Mouse (Mus musculus) ES-E14 (cell line): ENCODE measurements around the gene Wdr4. TPM values are rescaled to one million over a fixed set of nuclear protein-coding genes. Genes with fewer than 3 reads are reported as not detected.

Source experiments
- DNase-seq: peaks from one replicate; pipeline ENCODE4 v3.0.0-alpha.2; 2013; ENCODE audit warnings: low read depth, low spot score
- H3K27ac ChIP-seq: 2 replicates; pipeline ENCODE4 v1.5.1; 2012; ENCODE audit warnings: low read depth, mild to moderate bottlenecking, low read length, moderate library complexity, mixed read lengths; ENCODE audit not compliant: poor library complexity, insufficient read depth, severe bottlenecking
- H3K36me3 ChIP-seq: 2 replicates; pipeline ENCODE4 v1.6.1; 2012; ENCODE audit warnings: mild to moderate bottlenecking, low read length, moderate library complexity, mixed read lengths; ENCODE audit not compliant: control insufficient read depth, poor library complexity, insufficient read depth, severe bottlenecking
- H3K4me1 ChIP-seq, 2 experiments: fragments of 150-350 bp in 1 of 2; sonication (generic) in 1 of 2; 2 replicates each; pipeline ENCODE4 v1.6.1; 2012; ENCODE audit warnings: low read length in 2 of 2, mild to moderate bottlenecking in 1 of 2, mixed read lengths in 1 of 2; ENCODE audit not compliant: control insufficient read depth in 2 of 2, insufficient read depth in 2 of 2, poor library complexity in 1 of 2
- H3K4me3 ChIP-seq, 2 experiments: fragments of 150-350 bp in 1 of 2; sonication (generic) in 1 of 2; 2 replicates each; pipeline ENCODE4 v1.5.1; 2012; ENCODE audit warnings: low read length in 2 of 2, low read depth in 1 of 2, mild to moderate bottlenecking in 1 of 2, mixed read lengths in 1 of 2; ENCODE audit not compliant: insufficient read depth in 1 of 2, poor library complexity in 1 of 2, severe bottlenecking in 1 of 2
- H3K9ac ChIP-seq: 2 replicates; pipeline ENCODE4 v1.6.1; 2012; ENCODE audit warnings: low read depth, mild to moderate bottlenecking, low read length, mixed read lengths; ENCODE audit not compliant: poor library complexity, insufficient read depth, severe bottlenecking
- H3K9me3 ChIP-seq: fragments of 150-350 bp; sonication (generic); 2 replicates; pipeline ENCODE4 v1.6.1; 2012; ENCODE audit warnings: low read depth, mild to moderate bottlenecking, low read length; ENCODE audit not compliant: control insufficient read depth, insufficient read depth
- CHD2 ChIP-seq: IDR thresholded peaks from 2 replicates; pipeline ENCODE4 v1.6.1; 2014; ENCODE audit warnings: mild to moderate bottlenecking, low read depth, low read length, inconsistent platforms
- HCFC1 ChIP-seq: IDR thresholded peaks from 2 replicates; pipeline ENCODE4 v1.6.1; 2012; ENCODE audit warnings: low read length, inconsistent platforms, borderline replicate concordance; ENCODE audit not compliant: insufficient read depth
- MAFK ChIP-seq: IDR thresholded peaks from 2 replicates; pipeline ENCODE4 v1.6.1; 2014; ENCODE audit warnings: mild to moderate bottlenecking, low read depth, low read length, inconsistent platforms; ENCODE audit not compliant: insufficient read depth
- ZC3H11A ChIP-seq: IDR thresholded peaks from 2 replicates; pipeline ENCODE4 v1.6.1; 2012; ENCODE audit warnings: low read depth, mild to moderate bottlenecking, inconsistent platforms, low read length, borderline replicate concordance
- ZNF384 ChIP-seq: IDR thresholded peaks from 2 replicates; pipeline ENCODE4 v1.6.1; 2012; ENCODE audit warnings: low read depth, low read length, inconsistent platforms
- in situ Hi-C, 2 experiments: fragments of 600-800 bp; cut with MboI; formaldehyde crosslinking; loops; one replicate each; pipeline ENCODE4 v1.15.1; 2025; ENCODE audit warnings: low sequenced_read_pairs in 2 of 2, inconsistent platforms in 1 of 2; ENCODE audit not compliant: unreplicated experiment in 2 of 2
- total RNA-seq: library from RNA; depleted of rRNA; stranded (reverse); fragments of 300-350 nt; gene quantifications from 2 replicates; pipeline ENCODE4 v1.2.3, GENCODE M21; 2012

The Wdr4 gene
- total RNA-seq, 1 experiment, result 58.5 TPM

DNA sequence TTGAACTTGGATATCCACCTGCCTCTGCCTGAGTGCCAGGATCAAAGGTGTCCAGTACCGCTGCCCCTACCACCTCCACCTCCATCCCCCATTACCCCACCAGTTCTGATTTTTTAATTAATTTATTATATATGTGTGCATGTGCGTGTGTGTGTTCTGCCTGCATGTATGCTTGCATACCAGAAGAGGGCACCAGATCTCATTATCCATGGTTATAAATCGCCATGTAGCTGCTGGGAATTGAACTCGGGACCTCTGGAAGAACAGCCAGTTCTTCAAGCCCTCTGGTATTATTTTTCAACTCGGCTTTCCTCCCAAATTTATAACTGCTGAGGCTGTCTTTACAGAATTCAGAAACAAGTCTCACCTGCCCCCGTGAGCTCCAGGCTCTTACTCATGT is 8.8 kb downstream of the Wdr4 start:
- H3K4me1 ChIP-seq, result no peaks in the 10 kb centered on the region
- TF ChIP-seq CHD2, result no peak
- 0 out of 2 replicates have a peak, but pooled peaks have one; percentile 10 for TF ChIP-seq ZC3H11A
- H3K9me3 ChIP-seq, result no peaks in the 10 kb centered on the region
- in situ Hi-C loops, result loop anchor here in 1 of 2 experiments (10.0 kb wide), 1 partner anchor 154 kb away; no protein-coding TSS in a partner anchor
- H3K36me3 ChIP-seq, result peaks cover 34% of the 10 kb centered on the region
- no peak for DNase-seq
- H3K4me3 ChIP-seq, result peak overlapping the region; percentile 75 to 83
- no peak overlapping the region for H3K27ac ChIP-seq
- peak overlapping the region; percentile 89; the same call in 1 of the 2 replicates for H3K9ac ChIP-seq

DNA sequence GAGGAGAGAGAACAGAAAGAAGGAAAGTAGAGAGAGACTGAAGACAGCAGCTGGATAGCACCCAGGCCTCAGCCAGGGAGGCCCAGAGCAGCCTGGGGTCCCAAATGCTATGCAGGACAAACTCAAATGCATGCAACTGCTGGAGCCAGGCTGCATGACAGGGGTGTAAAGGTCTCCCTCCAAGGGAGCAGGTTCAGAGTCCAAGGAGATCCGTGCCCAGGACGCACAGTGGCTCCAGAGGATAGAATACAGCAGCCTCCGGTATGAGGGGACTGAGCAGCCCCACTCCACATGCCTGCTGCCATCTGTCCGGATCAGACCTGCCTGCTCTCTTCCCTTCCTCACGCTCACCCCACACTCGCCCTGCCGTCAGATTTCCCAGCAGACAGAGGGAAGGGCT is 13.5 kb downstream of the Wdr4 start:
- Histone ChIP-seq H3K4me3 (no peak overlapping the region), H3K9me3 (no peaks in the 10 kb centered on the region), H3K36me3 (peaks cover 75% of the 10 kb centered on the region), H3K9ac (no peak overlapping the region), H3K4me1 (peaks cover 0 to 12% of the 10 kb centered on the region in 2 experiments; a peak in 1 of 4 replicates), H3K27ac (no peak overlapping the region)
- DNase-seq, result no peak
- TF ChIP-seq ZNF384 (no peak), HCFC1 (no peak), MAFK (no peak), CHD2 (no peak), ZC3H11A (no peak)
- in situ Hi-C loops, result no loop called here

DNA sequence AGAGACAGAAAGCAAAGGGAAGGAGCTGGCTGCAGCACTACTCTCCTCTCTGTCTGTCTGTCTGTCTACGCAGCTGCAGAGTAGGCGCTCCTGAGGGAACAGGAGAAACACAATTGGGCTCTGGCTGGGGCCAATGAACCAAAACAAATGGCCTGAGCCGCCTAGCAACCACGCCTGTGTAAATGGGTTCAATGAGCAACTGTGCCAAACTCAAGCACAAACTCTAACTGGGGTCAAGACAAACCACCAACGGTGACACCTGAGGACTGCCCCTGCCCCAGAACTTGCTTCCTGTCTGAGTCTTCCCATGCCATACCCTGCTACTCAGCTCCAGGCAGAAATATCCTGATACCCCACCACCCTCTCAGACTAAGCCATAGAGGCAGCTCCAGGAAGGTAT is 14.8 kb downstream of the Wdr4 start:
- no peaks in the 10 kb centered on the region for H3K9me3 ChIP-seq
- H3K4me1 ChIP-seq, result peaks cover 0 to 12% of the 10 kb centered on the region in 2 experiments; a peak in 1 of 4 replicates
- no peak for DNase-seq
- no peak overlapping the region for H3K4me3 ChIP-seq
- in situ Hi-C loops, result no loop called here
- H3K9ac ChIP-seq, result peak overlapping the region; percentile 25; the same call in 1 of the 2 replicates
- H3K36me3 ChIP-seq, result peaks cover 83% of the 10 kb centered on the region
- TF ChIP-seq CHD2, result no peak
- no peak for TF ChIP-seq HCFC1
- no peak for TF ChIP-seq ZC3H11A
- TF ChIP-seq MAFK, result no peak
- no peak for TF ChIP-seq ZNF384
- no peak overlapping the region for H3K27ac ChIP-seq

DNA sequence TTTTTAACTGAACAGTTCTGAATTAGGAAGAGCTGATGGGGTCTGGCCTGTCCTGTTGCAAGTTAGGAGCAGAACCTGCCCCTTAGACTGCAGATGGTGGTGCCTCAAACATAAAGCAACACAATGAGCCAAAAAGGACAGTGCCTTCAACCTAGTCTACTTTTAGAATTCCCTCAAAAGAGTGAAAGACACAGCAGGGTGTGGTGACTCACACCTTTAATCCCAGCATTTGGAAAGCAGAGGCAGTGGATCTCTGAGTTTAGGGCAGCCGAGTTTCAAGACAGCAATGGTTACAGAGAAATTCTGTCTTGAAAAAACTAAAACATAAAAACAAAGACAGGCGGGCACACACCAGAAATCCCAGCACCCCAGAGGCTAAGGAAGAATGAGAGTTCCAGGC is 15.8 kb downstream of the Wdr4 start:
- in situ Hi-C loops, result no loop called here
- H3K36me3 ChIP-seq, result peaks cover 81% of the 10 kb centered on the region
- peaks cover 0 to 12% of the 10 kb centered on the region in 2 experiments; a peak in 1 of 4 replicates for H3K4me1 ChIP-seq
- H3K4me3 ChIP-seq, result no peak overlapping the region
- no peak overlapping the region for H3K27ac ChIP-seq
- no peaks in the 10 kb centered on the region for H3K9me3 ChIP-seq
- DNase-seq, result no peak
- TF ChIP-seq ZC3H11A (no peak), CHD2 (no peak), MAFK (no peak), ZNF384 (no peak), HCFC1 (no peak)
- H3K9ac ChIP-seq, result no peak overlapping the region

DNA sequence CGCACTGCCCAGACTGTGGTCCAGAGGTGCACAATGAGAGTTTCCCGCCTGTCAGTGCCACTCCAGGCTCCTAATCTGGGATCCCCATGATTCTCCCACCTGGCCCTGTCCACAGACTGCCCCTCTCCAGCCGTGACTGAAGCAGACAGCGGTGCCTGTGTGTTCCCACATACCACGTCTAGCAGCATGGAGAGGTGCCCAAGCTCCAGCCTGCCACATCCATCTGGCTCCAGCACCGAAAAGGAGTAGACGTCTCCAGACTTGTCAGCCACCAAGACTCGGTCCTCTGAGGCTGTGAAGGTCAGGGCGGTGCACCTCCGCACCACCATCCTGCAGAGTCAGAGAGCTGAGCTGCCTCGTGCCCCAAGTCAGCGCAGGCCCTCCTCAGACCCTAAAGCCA is 16.4 kb downstream of the Wdr4 start:
- H3K9ac ChIP-seq, result no peak overlapping the region
- in situ Hi-C loops, result no loop called here
- peaks cover 83% of the 10 kb centered on the region for H3K36me3 ChIP-seq
- H3K4me3 ChIP-seq, result no peak overlapping the region
- H3K9me3 ChIP-seq, result no peaks in the 10 kb centered on the region
- TF ChIP-seq ZNF384, result no peak
- no peak for TF ChIP-seq ZC3H11A
- TF ChIP-seq CHD2, result no peak
- TF ChIP-seq HCFC1, result no peak
- no peak for TF ChIP-seq MAFK
- H3K4me1 ChIP-seq, result peaks cover 0 to 12% of the 10 kb centered on the region in 2 experiments; a peak in 1 of 4 replicates
- DNase-seq, result no peak
- H3K27ac ChIP-seq, result no peak overlapping the region
